Mouse (Mus musculus): ENCODE measurements around the gene Pde10a. TPM values are rescaled to one million over a fixed set of nuclear protein-coding genes. Genes with fewer than 3 reads are reported as not detected.
A peak's percentile ranks its signal among the peaks of the same experiment; 100 is the strongest.

The Pde10a gene
- polyA plus RNA-seq (2017; shearing (Covaris generic)), result not detected

DNA sequence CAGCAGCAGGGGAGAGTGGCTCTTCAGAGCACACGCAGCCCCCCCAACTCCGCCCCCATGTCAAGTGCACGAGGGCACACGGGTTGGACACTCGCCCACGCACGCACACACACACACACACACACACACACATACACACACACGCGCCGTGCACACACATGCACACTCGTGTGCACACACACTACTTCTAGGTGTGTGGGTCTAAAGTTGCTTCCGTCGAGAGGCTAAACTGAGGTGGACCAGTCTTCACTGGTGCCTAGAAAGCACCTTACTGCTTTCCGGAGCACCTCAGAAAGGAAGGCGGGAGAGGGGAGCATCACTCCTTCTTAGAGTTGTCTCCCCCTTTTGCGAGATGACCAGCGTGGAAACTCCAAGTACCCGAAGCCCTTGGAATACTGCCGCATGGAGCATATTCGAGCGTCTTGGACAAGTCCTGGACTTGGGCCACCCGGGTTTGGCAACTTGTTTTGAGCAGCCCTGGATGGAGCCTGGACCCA lies at the start of gene Pde10a:
TSS of gene Pde10a (plus strand) at position 148 of the 497 bp plus-strand sequence.
- ATAC-seq, result no peak

DNA sequence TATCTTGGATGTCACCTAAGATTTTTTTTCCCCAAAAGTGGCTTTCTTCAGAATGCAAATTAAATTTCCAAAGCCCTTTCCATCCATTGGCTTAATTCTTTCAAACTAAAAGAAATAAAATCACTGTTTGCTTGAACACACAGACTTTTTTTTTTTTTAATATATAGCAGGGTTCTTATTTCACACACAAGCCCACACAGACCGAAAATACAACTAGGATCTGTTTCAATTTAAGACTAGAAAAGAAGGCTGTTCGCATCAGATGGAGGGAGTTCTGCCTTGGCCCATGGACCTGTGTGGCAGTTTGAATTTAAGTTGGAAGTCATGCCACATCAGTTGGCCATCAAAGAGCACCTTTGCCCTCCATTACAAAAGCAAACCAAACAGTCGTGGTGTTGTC lies 46.6 kb upstream of the Pde10a start:
- no peak for ATAC-seq

DNA sequence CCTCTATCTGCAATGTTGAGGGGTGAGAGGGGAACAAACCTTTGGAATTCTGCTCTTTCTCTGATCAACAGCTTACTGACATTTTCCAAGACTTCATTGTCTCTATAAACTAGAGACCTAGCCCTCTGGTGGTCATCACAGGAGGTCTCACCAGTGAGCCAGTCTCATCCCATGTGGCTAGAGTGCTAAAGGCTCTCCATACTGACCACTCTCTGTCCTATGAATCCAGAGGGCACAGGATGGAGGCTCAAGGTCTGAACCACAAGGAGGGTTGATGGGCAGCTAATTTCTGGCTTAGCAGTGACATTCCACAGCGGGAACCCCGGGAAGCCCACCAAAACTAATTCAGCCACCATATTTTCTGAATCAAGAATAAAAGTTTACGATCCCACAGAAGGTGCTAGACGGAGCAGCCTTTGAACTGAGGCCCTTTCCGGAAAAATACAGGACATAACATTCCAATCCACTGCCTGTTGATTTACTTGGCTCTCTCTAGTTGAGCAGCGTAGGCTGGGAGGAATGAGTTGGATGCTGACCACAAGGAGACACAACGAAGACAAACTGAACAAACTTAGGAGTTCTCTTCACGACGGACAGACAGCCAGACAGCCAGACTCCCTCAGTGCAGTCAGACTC lies 45.6 kb upstream of the Pde10a start:
- ATAC-seq, result no peak

DNA sequence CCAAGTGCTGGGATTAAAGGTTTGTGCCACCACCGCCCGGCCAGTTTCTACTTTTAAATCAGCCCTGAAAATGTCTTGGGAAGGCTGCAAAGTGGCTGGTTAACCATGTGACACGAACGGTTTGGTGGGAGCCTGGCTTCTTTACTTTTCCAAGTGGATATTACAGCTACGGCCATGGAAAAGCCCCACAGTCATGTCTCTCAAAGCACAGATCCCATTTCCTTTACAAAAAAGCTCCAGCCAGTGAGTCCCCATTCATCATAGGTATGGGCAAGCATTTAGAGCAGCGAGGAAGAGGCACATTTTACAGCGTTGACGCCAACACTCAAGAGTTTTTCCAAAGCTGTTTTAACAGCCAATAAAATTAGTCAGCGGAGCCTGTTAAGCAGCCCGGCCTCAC lies 43.4 kb upstream of the Pde10a start:
- no peak for ATAC-seq

GRCm38 (mm10) chr17:8482876-8483275 lies 42.3 kb upstream of the Pde10a start:
- no peak for ATAC-seq

DNA sequence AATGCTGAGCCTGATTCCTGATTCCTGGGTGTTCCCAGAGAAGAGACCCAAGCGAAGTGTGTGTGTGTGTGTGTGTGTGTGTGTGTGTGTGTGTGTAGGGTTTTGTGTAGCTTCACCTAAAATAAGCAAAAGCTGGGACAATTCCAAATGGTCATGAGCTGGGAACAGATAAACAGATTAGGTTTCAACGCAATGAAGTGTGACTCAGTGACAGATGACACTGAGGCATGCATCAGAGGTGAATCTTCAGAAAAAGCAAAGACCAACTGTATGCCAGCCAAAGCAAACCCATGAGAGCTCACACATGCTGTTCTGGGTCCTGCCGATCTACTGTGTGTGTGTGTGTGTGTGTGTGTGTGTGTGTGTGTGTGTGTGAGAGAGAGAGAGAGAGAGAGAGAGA lies 40.9 kb upstream of the Pde10a start:
- ATAC-seq, result no peak

GRCm38 (mm10) chr17:8485146-8485545 lies 40.0 kb upstream of the Pde10a start:
- ATAC-seq, result no peak

GRCm38 (mm10) chr17:8487824-8488223 lies 37.3 kb upstream of the Pde10a start:
- ATAC-seq, result no peak

GRCm38 (mm10) chr17:8490971-8491370 lies 34.2 kb upstream of the Pde10a start:
- no peak for ATAC-seq

GRCm38 (mm10) chr17:8493461-8493860 lies 31.7 kb upstream of the Pde10a start:
- no peak for ATAC-seq

DNA sequence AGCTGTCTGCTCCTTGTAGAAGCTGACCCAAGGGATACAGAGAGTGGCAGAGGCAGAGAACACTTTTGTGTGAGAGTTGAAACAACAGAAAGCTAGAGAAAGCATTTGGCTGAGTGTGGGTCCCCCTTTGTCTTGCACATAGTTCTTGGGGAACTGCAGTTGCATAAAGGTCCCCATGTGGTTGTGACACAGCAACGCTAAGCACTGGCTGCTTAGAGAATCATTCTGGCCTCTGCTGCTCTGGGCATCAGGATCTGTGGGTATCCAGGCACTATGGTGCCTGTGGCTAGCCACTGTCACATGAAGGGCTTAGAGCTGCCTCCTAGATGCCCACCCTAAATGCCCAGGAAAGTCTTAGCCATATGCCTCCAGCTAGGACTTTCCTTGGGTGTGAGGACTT lies 27.0 kb upstream of the Pde10a start:
- no peak for ATAC-seq

DNA sequence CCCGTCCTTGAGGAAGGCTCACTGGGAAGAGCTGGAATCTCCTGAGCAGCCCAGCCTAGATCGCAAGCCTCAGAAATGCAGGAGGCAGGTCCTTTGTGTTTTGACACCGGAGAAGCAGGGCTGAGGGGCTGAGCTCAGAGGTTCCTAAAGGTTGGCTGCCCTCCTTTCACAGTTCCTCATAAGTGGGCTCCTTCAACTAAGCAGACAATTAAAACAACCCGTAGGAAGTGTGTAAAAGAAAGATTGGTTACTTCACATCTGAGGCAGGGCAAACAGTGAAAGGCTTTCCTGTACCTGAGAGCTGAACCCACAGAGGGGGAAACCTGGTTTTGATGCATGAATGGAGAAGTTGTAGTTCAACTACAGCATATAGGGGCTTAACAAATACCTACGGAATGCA lies 26.5 kb upstream of the Pde10a start:
- no peak for ATAC-seq

DNA sequence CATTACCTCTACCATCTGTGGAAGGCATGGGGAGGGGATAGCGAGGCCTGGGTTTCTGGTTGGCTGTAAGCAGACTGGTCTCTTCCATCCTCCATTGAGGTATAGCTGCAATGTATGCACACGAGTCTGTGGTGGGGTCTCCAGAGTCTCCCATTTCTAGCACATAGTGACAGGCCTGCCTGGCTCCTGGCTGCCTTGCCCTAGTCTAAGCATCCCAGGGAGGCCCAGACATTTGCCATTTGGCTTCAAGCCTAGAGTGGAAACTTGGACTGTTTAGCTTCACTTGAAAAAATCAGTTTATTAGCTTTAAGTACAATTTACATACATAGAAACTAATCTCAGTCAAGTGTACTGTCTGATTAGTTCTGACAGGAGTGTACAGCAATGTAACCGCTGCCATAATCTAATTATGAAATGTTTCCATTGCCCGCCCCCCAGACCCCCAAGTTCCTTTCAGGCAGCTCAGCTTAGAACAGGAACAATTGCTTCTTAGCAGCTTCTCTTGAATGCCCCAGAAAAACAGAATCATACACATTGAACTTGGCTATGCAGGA lies 25.5 kb upstream of the Pde10a start:
- ATAC-seq, result no peak

GRCm38 (mm10) chr17:8504381-8504780 lies 20.8 kb upstream of the Pde10a start:
- no peak for ATAC-seq

DNA sequence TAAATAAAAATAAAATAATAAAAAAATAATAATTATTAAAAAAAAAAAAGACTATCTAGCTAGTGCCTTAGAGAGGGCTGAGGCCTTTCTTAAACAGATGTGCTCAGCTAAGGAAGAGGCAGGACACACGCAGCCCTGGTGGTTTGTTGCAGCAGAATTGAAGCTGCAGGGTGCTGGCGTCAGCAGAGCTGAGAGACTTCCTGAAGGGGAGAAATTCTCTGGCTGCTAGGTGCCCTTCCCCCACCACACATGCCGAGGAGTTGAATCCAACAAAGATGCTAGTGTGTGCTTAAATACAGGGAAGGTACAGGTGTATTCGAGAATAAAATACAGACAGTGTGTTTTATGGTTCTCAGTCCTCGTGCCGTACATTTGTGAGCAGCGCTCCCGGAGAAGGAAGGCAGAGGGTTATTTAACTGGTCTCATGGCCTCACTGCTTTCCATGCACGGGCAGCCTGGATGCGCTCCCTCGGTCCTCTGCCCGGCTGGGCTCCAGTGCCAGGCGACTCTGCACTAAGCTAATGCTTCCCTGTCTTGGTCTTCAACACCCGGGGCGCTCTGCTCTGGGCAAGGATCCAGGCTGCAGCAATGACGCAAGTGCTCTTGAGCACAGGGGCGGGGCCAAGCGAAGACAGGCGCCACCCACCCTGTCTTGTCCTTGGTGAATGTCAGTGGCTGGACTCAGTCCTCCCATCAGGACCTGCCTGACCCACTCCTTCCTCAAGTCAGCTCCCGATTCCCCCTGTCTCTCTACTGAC lies 19.3 kb upstream of the Pde10a start:
- peak; percentile 61 for ATAC-seq

DNA sequence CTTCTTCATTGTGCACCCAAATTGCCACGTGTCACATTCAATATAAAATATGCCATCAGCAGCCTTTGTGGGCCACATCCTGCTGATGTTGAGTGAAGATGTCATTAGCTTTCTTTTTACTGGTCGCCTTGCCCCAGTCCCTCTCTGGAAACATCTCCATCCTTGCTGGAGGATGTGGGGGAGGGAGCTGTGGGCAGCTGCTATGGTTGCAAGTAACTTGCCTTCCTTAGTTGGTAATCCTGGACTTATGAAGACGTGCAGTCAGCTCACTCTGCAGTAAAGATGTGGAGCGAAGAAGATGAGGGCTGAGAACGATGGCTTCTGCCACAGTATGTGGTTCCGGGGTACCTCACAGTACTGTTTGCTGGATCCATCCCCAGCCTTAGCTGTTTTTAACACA lies 18.4 kb upstream of the Pde10a start:
- no peak for ATAC-seq

- ATAC-seq, result no peak
Measured at GRCm38 (mm10) chr17:8507654-8508053, 17.5 kb upstream of the Pde10a start.

GRCm38 (mm10) chr17:8508305-8509141 lies 16.6 kb upstream of the Pde10a start:
- no peak for ATAC-seq

DNA sequence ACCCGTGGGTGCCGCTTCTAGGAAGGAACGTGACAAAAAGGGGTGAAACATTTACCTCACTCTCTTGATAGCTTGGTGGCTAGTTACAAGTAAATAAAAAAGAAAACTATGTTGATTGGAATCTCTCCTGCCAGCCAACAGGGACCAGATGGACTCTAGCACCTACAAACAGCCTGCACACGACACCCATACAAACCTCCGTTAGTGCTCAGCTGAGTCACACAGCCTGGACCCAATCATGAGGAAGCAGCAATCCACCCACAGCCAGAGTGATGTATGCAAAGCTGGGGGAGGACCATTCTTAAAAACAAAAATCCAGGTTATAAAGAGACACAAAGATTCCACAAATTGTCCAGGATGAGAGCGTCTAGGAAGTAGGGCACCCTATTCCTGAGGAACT lies 9.2 kb upstream of the Pde10a start:
- ATAC-seq, result no peak

GRCm38 (mm10) chr17:8523986-8524385 lies 1.2 kb upstream of the Pde10a start:
- ATAC-seq, result no peak

GRCm38 (mm10) chr17:8524387-8525165 lies 596 bp upstream of the Pde10a start:
- no peak for ATAC-seq
